Mouse (Mus musculus) mature B cell (primary cell): ENCODE measurements around the gene Nthl1.

Source experiments
- in situ Hi-C: fragments of 300-500 bp; cut with MboI; formaldehyde crosslinking; loops from 2 replicates; pipeline ENCODE4 v1.14.3; 2019

The Nthl1 gene

GRCm38 (mm10) chr17:24632167-24632812, at the start of gene Nthl1, which contains the start of gene Tsc2:
Gene Nthl1, plus strand, starts transcription at chr17:24632680.
Gene Tsc2, minus strand, starts transcription at chr17:24632630.
- in situ Hi-C loops = loop anchor here (10.0 kb wide), 1 partner anchor 87 kb away; the partner anchor contains the start of gene Pkd1

- in situ Hi-C loops = no loop called here
Measured at GRCm38 (mm10) chr17:24583599-24584460, 48.6 kb upstream of the Nthl1 start.

GRCm38 (mm10) chr17:24584520-24584919, 48.0 kb upstream of the Nthl1 start:
- in situ Hi-C loops = no loop called here

- in situ Hi-C loops = no loop called here
Measured at GRCm38 (mm10) chr17:24586532-24586931, 45.9 kb upstream of the Nthl1 start.

GRCm38 (mm10) chr17:24590943-24591342, 41.5 kb upstream of the Nthl1 start:
- in situ Hi-C loops = no loop called here

- in situ Hi-C loops = no loop called here
Measured at GRCm38 (mm10) chr17:24591695-24592094, 40.8 kb upstream of the Nthl1 start.

- in situ Hi-C loops = no loop called here
Measured at GRCm38 (mm10) chr17:24593248-24593647, 39.2 kb upstream of the Nthl1 start.

- in situ Hi-C loops = no loop called here
Measured at GRCm38 (mm10) chr17:24593992-24594890, 38.2 kb upstream of the Nthl1 start.

- in situ Hi-C loops = no loop called here
Measured at GRCm38 (mm10) chr17:24595126-24596072, 37.1 kb upstream of the Nthl1 start.

GRCm38 (mm10) chr17:24596073-24596466, 36.4 kb upstream of the Nthl1 start:
- in situ Hi-C loops = no loop called here

- in situ Hi-C loops = no loop called here
Measured at GRCm38 (mm10) chr17:24596471-24597183, 35.9 kb upstream of the Nthl1 start.

- in situ Hi-C loops = no loop called here
Measured at GRCm38 (mm10) chr17:24597989-24598388, 34.5 kb upstream of the Nthl1 start.

GRCm38 (mm10) chr17:24600502-24600901, 32.0 kb upstream of the Nthl1 start:
- in situ Hi-C loops = no loop called here

GRCm38 (mm10) chr17:24603961-24604360, 28.5 kb upstream of the Nthl1 start:
- in situ Hi-C loops = no loop called here

GRCm38 (mm10) chr17:24604557-24604956, 27.9 kb upstream of the Nthl1 start:
- in situ Hi-C loops = no loop called here

GRCm38 (mm10) chr17:24608370-24608769, 24.1 kb upstream of the Nthl1 start:
- in situ Hi-C loops = no loop called here

GRCm38 (mm10) chr17:24608874-24609273, 23.6 kb upstream of the Nthl1 start:
- in situ Hi-C loops = no loop called here

GRCm38 (mm10) chr17:24610711-24611110, 21.8 kb upstream of the Nthl1 start:
- in situ Hi-C loops = no loop called here

- in situ Hi-C loops = no loop called here
Measured at GRCm38 (mm10) chr17:24617561-24618194, 14.8 kb upstream of the Nthl1 start.

GRCm38 (mm10) chr17:24625472-24625871, 7.0 kb upstream of the Nthl1 start:
- in situ Hi-C loops = no loop called here
